Mouse (Mus musculus) spleen, adult 12 weeks (tissue): Measurements from ENCODE around the gene Adgrb2.

ENCODE experiments used
- DNase-seq: peaks from one replicate; pipeline ENCODE4 v3.0.0; 2022; ENCODE audit warnings: low spot score

Adgrb2 gene

DNA sequence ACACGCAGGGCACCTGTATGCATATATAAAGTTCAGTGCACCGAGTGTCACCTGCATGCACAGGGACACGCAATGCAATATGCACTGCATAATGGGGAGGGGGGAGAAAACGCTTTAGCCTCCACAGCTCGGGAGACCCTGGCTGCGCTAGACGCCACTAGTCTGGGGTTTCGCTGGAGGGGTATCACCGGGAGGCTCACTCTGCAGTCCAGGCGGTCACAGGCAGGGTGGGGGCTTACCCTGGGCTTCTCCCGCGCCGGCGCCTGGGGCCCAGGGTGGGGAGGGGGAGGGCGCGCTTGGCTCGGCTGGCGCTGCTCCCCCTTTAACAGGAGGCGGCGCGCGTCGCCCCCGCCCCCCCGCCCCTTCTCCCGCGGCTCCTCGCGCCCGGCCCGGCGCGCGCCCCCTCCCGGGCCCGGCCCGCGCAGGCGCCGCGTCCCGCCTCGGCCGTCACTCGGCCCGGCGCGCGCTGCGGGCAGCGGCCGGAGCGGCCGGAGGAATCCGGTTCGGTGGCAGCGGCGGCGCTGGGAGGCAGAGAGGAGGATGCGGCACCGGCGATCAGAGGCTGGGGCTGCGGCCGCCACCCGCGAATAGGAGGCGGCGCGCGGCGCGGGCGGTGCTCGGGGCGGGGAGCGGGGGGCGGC is at the start of gene Adgrb2:
Gene Adgrb2, plus strand, starts transcription at position 450 of the 641 bp plus-strand sequence.
- no peak for DNase-seq

DNA sequence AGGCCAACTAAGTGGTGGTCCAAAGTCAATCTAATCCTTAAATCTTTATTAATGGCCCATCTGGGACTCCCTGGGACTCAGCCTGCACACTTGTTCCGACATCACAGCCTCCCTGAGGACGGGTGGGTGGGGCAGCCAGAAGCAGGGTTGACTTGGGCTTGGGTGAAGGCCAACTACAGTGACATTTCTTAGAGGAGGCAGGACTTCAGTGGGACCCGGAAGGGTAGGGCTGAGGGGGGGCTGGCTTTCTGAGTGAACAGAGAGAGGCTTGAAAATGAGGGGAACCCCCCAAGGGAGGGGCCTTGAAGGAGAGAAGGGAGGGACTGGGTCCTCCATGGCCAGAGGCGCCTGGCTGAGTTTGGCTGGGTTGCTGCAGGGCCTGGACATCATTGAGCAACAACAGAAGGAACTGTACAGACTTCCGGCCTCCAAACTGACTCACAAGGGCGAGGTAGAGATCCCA is 33.3 kb upstream of the Adgrb2 start:
- DNase-seq = no peak

DNA sequence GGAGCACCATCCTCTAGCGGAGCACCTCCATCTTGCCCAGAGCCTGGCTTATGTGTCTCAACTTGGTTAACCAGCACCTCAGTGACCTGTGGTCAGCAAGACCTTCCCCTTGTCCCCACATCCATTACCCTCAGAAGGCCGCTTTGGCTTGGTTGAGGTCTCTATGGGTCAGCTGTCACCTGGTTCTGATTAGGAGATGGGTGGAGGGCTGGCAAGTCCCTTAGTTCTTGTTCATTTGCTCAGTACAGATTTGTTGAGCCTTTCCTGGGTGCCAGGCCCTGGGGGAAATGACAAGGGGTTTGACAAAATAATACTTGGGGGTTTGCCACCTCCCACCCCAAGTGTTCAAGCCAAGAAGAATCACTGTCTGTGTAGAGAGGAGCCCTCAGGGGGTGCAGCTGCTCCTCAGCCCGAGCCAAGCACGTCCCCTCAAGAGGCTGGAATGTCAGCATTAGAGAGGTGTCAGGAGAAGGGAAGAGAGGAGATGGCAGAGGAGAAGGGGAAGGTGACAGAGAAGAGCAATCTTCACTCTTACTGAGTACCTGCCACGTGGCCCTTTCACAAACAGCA is 32.3 kb upstream of the Adgrb2 start:
- DNase-seq = no peak

DNA sequence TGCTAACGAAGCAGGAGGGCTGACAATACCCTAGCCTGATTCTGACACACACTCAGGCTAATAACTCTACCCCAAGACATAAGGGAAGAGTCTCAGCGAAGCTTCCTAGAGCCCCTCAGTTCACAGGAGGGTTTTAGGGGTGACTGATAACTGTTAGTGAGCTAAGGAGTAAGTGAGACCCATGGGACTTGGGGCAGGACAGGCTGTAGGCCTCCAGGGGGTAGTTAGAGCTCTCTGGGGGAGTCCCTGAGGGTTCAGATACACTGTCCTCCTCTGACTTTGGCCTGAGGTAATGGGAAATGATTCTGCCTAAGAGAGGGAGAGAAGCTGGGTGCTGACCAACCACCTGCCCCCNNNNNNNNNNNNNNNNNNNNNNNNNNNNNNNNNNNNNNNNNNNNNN is 30.1 kb upstream of the Adgrb2 start:
- no peak for DNase-seq

DNA sequence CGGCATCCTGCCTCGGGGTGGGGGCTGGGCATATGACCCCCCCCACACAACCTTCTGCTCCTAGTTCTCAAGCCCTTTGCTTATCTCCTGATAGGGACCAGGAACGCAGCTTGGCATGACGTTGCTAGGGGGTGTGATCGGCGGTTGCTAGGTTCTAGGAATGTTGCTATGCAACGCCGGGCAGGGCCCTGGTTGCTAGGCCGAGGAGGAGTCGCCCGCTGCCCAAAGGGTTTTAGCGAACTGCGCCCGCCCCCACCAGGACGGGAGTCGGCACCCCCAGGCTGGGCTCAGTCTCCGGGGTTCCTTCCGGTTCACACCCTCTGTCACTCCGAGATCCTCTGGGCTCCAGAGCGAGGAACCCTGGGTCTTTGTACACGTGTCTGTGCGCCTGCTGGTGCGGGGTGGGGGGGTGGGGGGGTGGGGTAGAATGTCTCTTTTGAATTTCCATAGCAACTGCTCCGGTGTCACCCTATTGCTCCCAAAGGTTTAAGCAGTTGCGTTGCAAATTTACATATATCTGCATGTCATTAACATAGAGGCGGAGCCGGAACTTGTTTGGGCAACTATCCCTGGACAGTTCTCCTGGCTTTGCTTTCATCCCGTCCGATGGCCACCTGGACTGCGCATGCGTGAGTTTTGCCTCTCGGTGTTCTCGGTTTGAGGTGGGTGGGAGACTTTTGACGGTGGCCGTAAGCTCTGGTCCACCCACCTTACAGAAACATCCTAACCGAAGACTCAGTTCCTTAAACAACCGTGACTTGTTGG is 24.3 kb upstream of the Adgrb2 start:
- no peak for DNase-seq

DNA sequence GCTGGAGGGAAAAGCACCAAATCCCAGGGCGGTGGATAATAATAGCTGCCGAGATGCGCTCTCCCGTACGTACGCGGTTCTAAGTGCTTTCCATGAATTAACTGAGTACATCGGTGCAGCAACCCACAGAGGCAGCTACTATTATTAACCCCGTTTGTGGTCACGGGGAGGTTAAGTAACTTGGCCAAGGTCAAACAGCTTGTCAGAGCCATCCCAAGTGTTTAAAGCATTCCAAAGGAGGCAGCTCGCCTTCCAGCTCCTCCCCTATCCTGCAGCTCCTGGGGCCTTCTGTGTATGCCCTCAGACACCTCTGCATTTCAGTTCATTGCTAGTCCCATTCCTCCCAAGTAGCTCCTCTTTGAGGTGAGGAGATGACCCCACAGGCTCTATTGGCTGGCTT is 19.4 kb upstream of the Adgrb2 start:
- no peak for DNase-seq

DNA sequence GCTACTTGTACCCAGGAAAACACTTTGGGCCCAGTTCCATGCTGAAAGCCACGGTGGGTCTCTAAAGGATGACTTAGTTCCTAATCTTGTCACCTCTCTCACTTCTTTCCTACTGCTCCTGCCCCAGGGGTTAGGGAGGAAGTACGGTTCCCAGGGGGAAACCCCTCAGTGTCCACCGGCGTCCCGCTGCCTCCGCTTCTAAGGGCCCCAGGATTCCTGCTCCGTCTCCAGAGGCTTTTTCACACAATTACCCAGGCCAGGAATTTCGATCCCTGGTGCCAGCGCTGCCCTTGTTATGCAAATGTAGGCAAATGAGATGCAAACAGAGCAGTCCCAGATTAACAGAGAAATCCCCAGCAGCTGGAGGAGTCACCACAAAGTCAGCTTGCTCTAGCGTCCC is 18.5 kb upstream of the Adgrb2 start:
- no peak for DNase-seq

DNA sequence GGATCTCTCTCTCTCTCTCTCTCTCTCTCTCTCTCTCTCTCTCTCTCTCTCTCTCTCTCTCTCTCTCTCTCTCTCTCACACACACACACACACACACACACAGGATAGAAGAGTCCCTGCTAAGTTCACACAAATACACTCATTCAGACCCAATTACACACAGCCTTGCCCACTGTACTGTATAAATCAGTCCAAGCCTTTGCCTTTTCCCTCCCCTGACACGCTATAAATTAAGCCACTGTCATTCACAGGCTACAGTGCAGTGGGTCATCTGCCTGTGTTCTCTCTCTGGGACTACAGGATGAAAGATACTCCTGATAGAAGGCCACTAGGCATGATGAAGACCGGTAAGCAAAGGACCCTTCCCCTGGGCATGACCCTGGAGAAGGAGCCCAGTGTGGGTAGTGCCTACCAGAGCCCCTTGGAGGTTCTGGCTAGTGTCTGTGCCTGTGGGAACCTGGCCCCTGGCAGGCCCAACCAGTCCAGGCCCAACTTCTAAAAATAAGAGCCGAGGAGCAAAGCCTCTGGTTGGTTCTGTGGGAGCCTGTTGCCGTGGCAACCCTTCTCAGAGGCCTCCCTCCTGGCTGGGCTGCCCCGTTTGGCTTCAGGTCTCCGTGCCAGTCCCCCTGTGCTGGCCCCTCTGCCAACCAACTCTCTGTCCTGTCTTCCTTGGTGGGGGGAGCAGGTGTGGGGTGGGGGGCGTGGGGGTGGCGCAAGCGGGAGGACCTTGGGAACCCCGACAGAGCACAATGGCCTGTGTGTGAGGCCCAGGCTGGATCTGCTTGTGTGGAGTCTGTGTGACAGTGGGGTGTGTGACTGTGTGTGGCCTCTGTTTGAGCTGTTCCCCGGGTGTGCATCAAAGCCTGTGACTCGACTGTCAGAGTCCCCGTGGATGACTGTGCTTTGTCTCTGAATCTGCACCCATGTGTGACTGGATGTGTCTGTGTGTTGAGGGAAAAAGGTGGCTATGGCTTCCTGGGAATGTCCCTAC is 17.4 kb upstream of the Adgrb2 start:
- no peak for DNase-seq

DNA sequence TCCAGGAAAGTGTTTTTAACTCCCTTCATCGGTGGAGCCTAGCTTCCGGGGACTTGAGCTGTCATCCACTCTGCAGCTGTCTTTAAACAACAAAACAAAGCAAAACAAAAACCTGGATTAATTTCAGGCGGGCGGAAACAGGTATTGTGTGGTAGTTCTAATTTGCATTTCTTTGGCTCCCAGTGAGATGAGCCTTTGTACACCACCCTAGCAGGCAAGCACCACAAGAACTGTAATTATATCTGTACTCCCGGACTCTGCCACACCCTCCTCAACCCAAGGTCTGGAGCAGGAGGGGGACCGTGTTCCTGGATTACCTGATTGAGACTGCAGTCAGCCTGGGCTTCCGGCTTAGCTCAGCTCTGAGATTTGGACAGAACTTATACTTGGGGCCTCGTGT is 14.5 kb upstream of the Adgrb2 start:
- DNase-seq = no peak

DNA sequence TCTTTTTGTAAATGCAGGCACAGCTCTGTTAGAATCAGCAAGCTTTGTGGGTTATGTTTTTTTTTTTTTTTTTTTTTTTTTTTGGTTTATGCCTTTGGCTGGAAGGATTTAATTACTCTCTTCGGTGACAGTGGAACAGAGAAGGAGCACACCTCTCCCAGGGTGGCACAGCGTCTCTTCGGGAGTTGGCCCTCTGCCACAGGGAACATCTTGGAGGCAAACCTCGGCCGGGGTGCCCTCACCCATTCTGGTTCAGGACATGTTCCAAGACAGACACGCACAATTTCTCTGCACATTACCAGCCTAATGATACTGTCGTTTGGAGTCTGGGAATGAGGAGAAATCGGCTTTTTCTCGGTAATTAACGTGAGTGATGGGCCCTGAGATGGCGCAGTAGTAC is 13.8 kb upstream of the Adgrb2 start:
- DNase-seq = no peak

DNA sequence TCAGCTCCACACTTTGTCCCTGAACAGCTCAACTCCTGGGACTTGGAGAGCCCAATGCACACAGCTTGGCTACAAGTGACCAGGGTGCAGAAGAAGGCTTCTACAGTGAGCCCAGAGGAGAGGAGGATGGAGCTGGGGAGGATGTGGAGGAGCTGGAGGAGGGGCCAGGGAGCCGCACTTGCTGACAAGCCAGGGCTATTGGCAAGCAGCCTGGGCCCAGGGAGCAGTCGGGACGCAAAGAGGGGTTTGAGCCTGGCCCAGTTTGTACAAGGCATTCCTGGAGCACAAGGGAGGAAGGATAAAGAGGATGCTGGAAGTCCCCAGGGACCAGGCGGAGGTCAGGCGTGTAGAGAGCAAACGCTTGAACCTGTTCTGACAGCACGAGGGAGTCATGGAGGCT is 12.7 kb upstream of the Adgrb2 start:
- DNase-seq = no peak

DNA sequence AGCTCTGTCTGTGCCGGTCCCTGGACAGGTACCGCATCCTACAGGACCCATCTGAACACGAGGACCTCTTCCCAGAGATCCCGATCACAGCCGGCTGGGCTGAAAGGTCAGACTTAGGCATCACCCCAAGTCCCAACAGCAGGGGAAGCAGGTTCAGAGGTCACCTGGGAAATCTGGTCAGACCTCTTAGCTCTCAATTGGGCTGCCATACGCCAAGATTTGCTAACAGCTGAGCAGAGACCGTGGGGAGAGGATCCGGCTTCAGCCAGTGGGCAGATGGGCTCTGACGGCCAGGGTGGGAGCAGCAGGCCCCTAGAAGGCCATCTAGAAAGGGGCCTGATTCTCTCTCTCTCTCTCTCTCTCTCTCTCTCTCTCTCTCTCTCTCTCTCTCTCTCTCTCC is 10.4 kb upstream of the Adgrb2 start:
- DNase-seq = no peak

DNA sequence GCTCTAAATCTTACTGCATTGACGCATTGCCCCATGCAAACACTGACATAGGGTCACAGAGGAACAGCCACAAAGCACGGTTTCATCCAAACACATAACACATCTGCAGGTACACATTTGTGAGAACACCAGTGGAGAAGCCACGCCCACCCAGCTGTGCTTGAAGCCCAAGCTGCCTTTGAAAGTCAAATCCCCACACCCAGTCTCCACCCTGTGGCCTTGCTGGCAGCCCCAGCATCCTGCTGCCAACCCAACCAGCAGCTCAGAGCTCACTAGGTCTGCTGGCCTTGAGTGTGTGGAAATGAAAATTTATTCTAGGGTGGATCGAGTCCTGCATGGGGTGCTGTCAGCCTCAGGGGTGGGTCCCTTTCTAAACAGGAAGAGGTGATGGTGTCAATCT is 7.4 kb upstream of the Adgrb2 start:
- no peak for DNase-seq

DNA sequence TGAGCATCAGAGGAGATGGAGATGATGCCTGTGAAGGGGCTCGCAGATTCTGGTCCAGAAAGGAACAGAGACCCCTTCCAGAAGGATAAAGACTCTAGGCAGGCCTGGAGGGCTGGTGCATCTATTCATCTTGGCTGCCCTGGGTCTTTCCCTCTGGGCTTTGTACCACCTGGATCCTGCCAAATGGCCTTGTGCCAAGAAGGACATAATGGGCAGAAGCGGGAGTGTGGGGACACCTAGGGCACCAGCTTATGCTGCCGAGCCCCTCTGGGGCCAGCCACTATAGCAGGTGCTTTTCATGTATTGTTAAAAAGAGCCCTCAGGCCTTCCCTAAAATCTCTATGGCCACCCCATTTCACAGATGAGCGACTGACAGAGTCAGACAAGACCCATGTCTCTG is 6.4 kb upstream of the Adgrb2 start:
- DNase-seq = no peak

DNA sequence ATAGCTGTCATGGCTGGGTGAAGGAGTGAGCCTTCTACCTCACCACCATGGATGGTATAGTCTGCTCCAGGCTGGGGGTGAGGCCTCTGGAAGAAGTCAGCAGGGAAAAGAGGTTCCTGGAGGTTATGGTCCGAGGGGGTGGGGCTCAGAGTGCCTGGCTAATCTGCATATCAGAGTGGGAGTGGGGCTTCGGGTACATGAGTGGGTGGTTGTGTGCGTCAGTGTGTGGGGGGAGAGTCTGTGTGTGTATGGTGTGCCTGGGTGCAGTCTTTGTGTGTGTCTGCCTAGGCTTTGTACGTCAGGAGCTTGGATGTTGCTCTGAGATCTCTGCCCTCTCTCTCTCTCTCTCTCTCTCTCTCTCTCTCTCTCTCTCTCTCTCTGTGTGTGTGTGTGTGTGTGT is 5.7 kb upstream of the Adgrb2 start:
- no peak for DNase-seq

DNA sequence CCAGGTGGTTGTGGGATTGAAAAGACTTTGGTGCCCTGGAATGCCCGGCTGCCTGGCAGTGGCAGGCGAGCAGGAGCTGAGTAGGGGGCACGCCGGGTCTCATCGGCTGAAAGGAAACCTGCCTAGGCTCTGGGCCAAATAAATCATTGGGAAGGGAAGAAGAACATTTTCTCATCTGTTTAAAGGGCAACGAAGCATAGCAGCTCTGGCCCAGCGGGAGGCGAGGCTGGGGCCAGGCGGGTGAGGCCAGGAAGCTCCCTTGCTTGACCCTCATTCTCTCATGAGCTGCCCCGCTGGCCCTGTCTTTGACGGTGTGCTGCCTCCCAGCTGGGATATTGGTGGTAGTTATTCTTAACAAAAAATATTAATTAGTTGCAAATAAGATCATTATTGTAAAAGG is 3.0 kb upstream of the Adgrb2 start:
- no peak for DNase-seq

DNA sequence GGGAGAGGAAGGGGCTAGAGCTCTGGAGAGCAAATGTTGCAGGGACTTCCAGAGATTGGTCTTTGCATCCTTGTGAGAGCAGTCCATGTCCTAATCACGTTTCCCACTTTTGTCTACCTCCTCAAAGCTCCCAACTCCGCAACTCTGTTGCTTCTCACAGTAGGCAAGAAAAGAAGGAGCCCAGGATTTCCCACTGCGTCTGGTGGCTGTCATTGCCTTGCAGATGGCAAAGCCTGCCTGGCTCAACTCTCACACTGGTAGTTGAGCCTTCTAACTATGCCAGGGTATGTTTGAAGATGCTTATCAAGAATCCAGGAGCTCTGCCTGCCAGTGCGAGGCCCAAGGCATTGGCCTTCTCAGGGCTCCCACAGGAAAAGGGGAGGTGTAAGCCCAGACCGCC is 1.6 kb upstream of the Adgrb2 start:
- DNase-seq = no peak

DNA sequence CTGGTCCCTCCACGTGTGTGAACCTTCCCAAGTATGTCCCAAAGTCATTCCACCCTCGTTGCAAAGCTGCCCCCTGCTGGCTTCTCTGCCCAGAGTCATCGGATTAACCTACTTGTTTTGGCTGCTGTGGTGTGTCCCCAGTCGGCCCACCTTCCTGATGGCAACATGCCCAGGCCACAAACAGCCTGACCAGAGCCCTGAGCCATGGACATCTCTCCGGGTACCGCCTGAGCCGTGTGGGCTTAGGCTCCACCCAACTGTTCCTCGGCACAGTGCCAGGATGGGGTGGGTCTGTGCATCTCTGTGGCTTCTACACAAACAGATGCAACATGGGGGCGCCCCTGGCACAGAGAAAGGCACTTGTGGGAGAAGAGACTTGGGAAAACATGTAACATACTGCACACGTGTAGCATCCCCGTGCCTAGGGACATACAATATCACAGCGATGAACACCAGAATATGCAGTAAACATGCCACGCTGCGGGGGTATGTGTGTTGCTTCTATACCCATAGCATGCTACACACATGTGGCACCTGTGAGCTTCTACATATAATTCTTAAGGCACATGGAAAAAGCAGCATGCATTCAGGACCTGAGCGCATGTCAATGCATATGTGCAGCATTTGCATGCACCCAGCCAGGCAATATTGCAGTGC is 778 bp upstream of the Adgrb2 start:
- no peak for DNase-seq

DNA sequence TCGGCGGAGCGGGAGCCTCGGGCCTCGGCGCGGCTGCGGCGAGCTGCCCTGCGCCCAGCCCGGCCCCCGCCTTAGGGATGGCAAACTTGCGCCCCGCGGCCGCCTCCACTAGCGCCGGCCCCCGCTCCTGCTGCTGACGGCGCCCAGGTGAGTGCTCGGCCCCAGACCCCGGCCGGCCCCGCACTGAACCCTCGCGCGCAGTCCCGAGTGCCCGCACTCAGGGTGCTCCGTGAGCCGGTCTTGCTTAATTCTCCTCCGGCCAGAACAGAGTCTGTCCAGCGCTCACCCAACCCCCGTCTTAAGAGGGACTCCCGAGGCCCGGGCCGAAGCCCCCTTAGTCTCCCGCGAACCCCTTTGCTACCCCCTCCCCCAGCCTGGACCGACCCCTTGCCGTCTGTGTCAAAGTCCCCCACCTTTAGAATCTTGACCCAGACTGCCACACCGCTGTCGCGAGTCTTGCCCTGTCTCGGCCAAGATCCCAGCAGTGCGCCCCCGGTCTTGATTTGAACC is 546 bp downstream of the Adgrb2 start:
- DNase-seq = no peak

DNA sequence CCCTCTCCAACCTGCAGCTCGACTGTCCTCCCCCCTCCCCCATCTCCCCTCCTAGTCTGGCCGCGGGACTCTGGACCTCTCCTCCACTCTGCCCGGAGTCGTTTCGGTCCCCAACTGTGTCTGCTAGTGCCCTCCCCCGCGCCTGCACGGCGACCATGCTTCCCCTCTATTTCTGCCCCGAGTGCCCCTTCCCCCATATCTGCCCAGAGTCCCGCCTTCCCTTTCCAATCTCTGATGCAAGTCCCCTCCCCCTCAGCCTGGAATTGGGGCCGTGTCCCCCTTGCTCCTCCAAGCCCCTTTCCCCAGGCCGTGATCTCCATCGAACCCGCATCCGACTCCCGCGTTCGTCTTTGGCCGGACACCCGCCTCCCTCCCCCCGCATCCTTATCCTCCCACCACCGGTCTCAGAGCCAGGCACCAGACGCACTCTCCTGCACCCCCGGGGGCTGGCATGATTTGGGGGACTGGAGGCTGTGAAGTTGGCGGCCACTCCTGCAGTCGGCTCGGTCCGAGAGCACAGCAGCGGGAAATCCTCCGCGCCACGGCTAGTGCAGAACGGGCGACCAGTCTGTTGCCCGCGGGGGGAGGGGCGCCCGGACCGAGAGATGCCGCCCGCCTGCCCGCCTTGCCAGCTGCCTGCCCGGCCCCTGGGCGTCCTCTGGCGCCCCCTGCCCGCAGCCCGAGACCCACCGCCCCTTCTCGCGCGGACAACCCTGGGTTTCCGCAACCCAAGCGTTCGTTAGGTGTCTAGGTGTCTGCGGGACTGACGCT is 1.2 kb downstream of the Adgrb2 start:
- no peak for DNase-seq
